In the genomic region with DNA sequence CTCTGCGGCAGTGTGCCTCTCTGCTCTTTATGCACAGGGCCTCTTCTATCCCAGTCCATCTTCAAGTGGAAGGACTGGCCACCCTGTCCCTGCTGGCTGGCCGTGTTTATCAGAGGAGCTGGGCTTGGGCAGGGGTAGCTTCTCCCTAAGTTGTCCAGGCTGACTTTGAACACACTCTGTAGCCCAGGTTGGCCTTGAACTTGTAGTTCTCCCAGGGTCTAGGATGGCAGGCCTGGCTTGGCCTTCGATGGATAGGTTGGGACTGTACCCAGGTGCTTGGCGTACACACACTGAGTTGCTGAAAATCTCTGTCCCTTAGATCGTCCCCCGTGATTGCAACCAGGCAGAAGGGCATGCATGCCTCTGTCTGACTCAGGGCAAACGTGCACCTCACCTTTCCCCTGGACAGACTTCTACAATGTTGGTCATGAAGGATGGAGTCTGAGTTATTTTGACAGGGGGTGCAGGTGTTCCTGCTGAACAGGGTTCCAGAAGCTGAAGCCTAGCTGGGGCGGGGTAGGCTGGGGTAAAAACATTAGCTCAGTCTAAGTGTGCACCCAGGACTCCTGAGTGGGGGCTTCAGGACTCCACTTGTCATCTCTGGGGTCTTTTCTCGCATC, we compare ENCODE assay signal across 10 mouse cellular contexts. TPM values are rescaled to one million over a fixed set of nuclear protein-coding genes. Genes with fewer than 3 reads are reported as not detected.
DNase-seq lines count a peak whose midpoint lies in the region; ATAC-seq and TF ChIP-seq lines count a peak whose summit lies in the region.
"Had no signal": no experiment of that assay in that cellular context is flagged by ENCODE, and none has a peak within 500 bp of the region (broad histone marks: within the 10 kb centered on the region; RNA-seq: fewer than 3 reads in every experiment).

No protein-coding gene starts in this region.

- H3K9me3 ChIP-seq in forebrain, embryonic 12.5 days, result no peaks in the 10 kb centered on the region
- H3K9me3 ChIP-seq in forebrain, embryonic 16.5 days (ENCODE audit: control insufficient read depth, low read length), result no peaks in the 10 kb centered on the region
- no peaks in the 10 kb centered on the region for H3K9me3 ChIP-seq in embryonic facial prominence, embryonic 12.5 days
- H3K9me3 ChIP-seq in limb, embryonic 15.5 days, result no peaks in the 10 kb centered on the region

- peaks cover 53% of the 10 kb centered on the region for H3K4me1 ChIP-seq in forebrain, embryonic 12.5 days
- peaks cover 52% of the 10 kb centered on the region for H3K4me1 ChIP-seq in forebrain, embryonic 16.5 days (replicated peaks; ENCODE audit: control insufficient read depth, insufficient read depth, low read length)
- peaks cover 53% of the 10 kb centered on the region for H3K4me1 ChIP-seq in lung, adult 2 months (ENCODE audit: control insufficient read depth, insufficient read depth, low read length)
- H3K4me1 ChIP-seq in embryonic facial prominence, embryonic 12.5 days, result peaks cover 38% of the 10 kb centered on the region
- H3K4me1 ChIP-seq in limb, embryonic 15.5 days, result peaks cover 66% of the 10 kb centered on the region

- no peak for TF ChIP-seq POLR2A in lung, adult 2 months (IDR thresholded peaks at IDR 0.05; ENCODE audit: borderline replicate concordance, extremely low read depth, low read depth, low read length)

- no peak overlapping the region for H3K9ac ChIP-seq in forebrain, embryonic 12.5 days
- no peak overlapping the region for H3K9ac ChIP-seq in forebrain, embryonic 16.5 days (replicated peaks; ENCODE audit: low read depth, low read length)
- no peak overlapping the region for H3K9ac ChIP-seq in embryonic facial prominence, embryonic 12.5 days
- no peak overlapping the region for H3K9ac ChIP-seq in limb, embryonic 15.5 days

- peak; percentile 36 for DNase-seq in lung, adult 2 months
- no peak for DNase-seq in lung, postnatal 10 days
- no peak for DNase-seq in cerebellum, adult 18-20 months
- DNase-seq in spleen, adult 12 weeks (ENCODE audit: low spot score), result no peak
- DNase-seq: cerebellum, postnatal 36 days; thymus, postnatal 4 days had no signal

- peaks cover 14% of the 10 kb centered on the region; the same call in 1 of the 2 replicates for H3K27me3 ChIP-seq in forebrain, embryonic 12.5 days
- H3K27me3 ChIP-seq in forebrain, embryonic 16.5 days (replicated peaks; ENCODE audit: control insufficient read depth, insufficient read depth, low read length), result no peaks in the 10 kb centered on the region
- peaks cover 3% of the 10 kb centered on the region; the same call in 1 of the 2 replicates for H3K27me3 ChIP-seq in embryonic facial prominence, embryonic 12.5 days
- H3K27me3 ChIP-seq in limb, embryonic 15.5 days, result no peaks in the 10 kb centered on the region

- ATAC-seq in forebrain, embryonic 12.5 days (ENCODE audit: low FRiP score), result no peak
- no peak for ATAC-seq in forebrain, embryonic 16.5 days
- ATAC-seq in embryonic facial prominence, embryonic 12.5 days (ENCODE audit: insufficient number of reproducible peaks, insufficient read depth, low FRiP score, low TSS enrichment), result no peak
- no peak for ATAC-seq in limb, embryonic 15.5 days (ENCODE audit: insufficient number of reproducible peaks, low FRiP score, low TSS enrichment, low read depth)

- peak overlapping the region; percentile 59; the same call in 1 of the 2 replicates for H3K4me2 ChIP-seq in forebrain, embryonic 12.5 days
- no peak overlapping the region for H3K4me2 ChIP-seq in forebrain, embryonic 16.5 days (ENCODE audit: low read length)
- H3K4me2 ChIP-seq in embryonic facial prominence, embryonic 12.5 days (replicated peaks), result 0 out of 2 replicates have a peak overlapping the region, but pooled peaks have one; percentile 14
- H3K4me2 ChIP-seq in limb, embryonic 15.5 days, result peak overlapping the region; percentile 34; the same call in 1 of the 2 replicates

- no peak for TF ChIP-seq CTCF in lung, adult 2 months (IDR thresholded peaks at IDR 0.05; ENCODE audit: insufficient read depth, low read length)

- H3K27ac ChIP-seq in forebrain, embryonic 12.5 days, result peak overlapping the region; percentile 95; the same call in 1 of the 2 replicates
- no peak overlapping the region for H3K27ac ChIP-seq in forebrain, embryonic 16.5 days (ENCODE audit: low read length)
- H3K27ac ChIP-seq in embryonic facial prominence, embryonic 12.5 days, result no peak overlapping the region
- H3K27ac ChIP-seq in limb, embryonic 15.5 days, result peak overlapping the region; percentile 75; the same call in 1 of the 2 replicates

- H3K4me3 ChIP-seq in forebrain, embryonic 12.5 days (replicated peaks), result no peak overlapping the region
- H3K4me3 ChIP-seq in forebrain, embryonic 16.5 days (replicated peaks; ENCODE audit: low read length), result no peak overlapping the region
- H3K4me3 ChIP-seq in lung, adult 2 months (replicated peaks; ENCODE audit: extremely low read depth, low read depth, low read length), result no peak overlapping the region
- H3K4me3 ChIP-seq in embryonic facial prominence, embryonic 12.5 days, result no peak overlapping the region
- H3K4me3 ChIP-seq in limb, embryonic 15.5 days, result 0 out of 2 replicates have a peak overlapping the region, but pooled peaks have one; percentile 15

- peaks cover 9% of the 10 kb centered on the region for H3K36me3 ChIP-seq in forebrain, embryonic 12.5 days (replicated peaks)
- H3K36me3 ChIP-seq in forebrain, embryonic 16.5 days (ENCODE audit: control insufficient read depth, insufficient read depth), result peaks cover 3% of the 10 kb centered on the region; the same call in 1 of the 2 replicates
- peaks cover 15% of the 10 kb centered on the region; the same call in 1 of the 2 replicates for H3K36me3 ChIP-seq in embryonic facial prominence, embryonic 12.5 days
- peaks cover 17% of the 10 kb centered on the region for H3K36me3 ChIP-seq in limb, embryonic 15.5 days

- 79% methylated on average over 9 of the region's 9 CpGs for WGBS in forebrain, embryonic 12.5 days
- 74% methylated on average over 9 of the region's 9 CpGs for WGBS in forebrain, embryonic 16.5 days
- 61% methylated on average over 9 of the region's 9 CpGs for WGBS in lung, adult 2 months
- 73% methylated on average over 9 of the region's 9 CpGs for WGBS in embryonic facial prominence, embryonic 12.5 days
- 71% methylated on average over 9 of the region's 9 CpGs for WGBS in limb, embryonic 15.5 days

RNA-seq across cellular contexts. Expression of a gene that starts 4.8 kb away (rescaled TPM):
- 11.4 and 12.0 TPM in 2 replicates for polyA plus RNA-seq in forebrain, embryonic 12.5 days (2016; fragmentation: Nextera tagmentation; extraction: Ambion mirVana)
- 22.6 and 23.1 TPM in 2 replicates for polyA plus RNA-seq in forebrain, embryonic 16.5 days (2015; fragmentation: Nextera tagmentation; extraction: Ambion mirVana)
- polyA plus RNA-seq in lung, adult 2 months (2012; rRNA removed), result 49.1 and 55.6 TPM in 2 replicates
- 7.2 and 8.6 TPM in 2 replicates for polyA plus RNA-seq in embryonic facial prominence, embryonic 12.5 days (2016; fragmentation: Nextera tagmentation; extraction: Ambion mirVana)
- polyA plus RNA-seq in limb, embryonic 15.5 days (2015; fragmentation: Nextera tagmentation; extraction: Ambion mirVana), result 11.9 and 12.5 TPM in 2 replicates

RNA-seq across cellular contexts. Expression of a gene that starts 20.6 kb away (rescaled TPM):
- 37.7 and 40.8 TPM in 2 replicates for polyA plus RNA-seq in forebrain, embryonic 12.5 days (2016; fragmentation: Nextera tagmentation; extraction: Ambion mirVana)
- 26.7 and 32.3 TPM in 2 replicates for polyA plus RNA-seq in forebrain, embryonic 16.5 days (2015; fragmentation: Nextera tagmentation; extraction: Ambion mirVana)
- polyA plus RNA-seq in lung, adult 2 months (2012; rRNA removed), result 51.0 and 56.4 TPM in 2 replicates
- 33.6 and 34.5 TPM in 2 replicates for polyA plus RNA-seq in embryonic facial prominence, embryonic 12.5 days (2016; fragmentation: Nextera tagmentation; extraction: Ambion mirVana)
- 21.2 and 21.5 TPM in 2 replicates for polyA plus RNA-seq in limb, embryonic 15.5 days (2015; fragmentation: Nextera tagmentation; extraction: Ambion mirVana)

RNA-seq across cellular contexts. Expression of a gene that starts 23.6 kb away (rescaled TPM):
- 0.54 and 0.85 TPM in 2 replicates for polyA plus RNA-seq in forebrain, embryonic 12.5 days (2016; fragmentation: Nextera tagmentation; extraction: Ambion mirVana)
- 0.11 and 0.29 TPM in 2 replicates for polyA plus RNA-seq in forebrain, embryonic 16.5 days (2015; fragmentation: Nextera tagmentation; extraction: Ambion mirVana)
- polyA plus RNA-seq in lung, adult 2 months (2012; rRNA removed), result 53.9 and 61.2 TPM in 2 replicates
- polyA plus RNA-seq in embryonic facial prominence, embryonic 12.5 days (2016; fragmentation: Nextera tagmentation; extraction: Ambion mirVana), result 1.8 and 2.1 TPM in 2 replicates
- polyA plus RNA-seq in limb, embryonic 15.5 days (2015; fragmentation: Nextera tagmentation; extraction: Ambion mirVana), result 11.1 and 12.0 TPM in 2 replicates

RNA-seq across cellular contexts. Expression of a gene that starts 30.1 kb away (rescaled TPM):
- polyA plus RNA-seq in forebrain, embryonic 12.5 days (2016; fragmentation: Nextera tagmentation; extraction: Ambion mirVana), result 0.76 TPM in 1 of 2 replicates, not detected in the other
- polyA plus RNA-seq in forebrain, embryonic 16.5 days (2015; fragmentation: Nextera tagmentation; extraction: Ambion mirVana), result not detected in 2 replicates
- polyA plus RNA-seq in lung, adult 2 months (2012; rRNA removed), result not detected in 2 replicates
- polyA plus RNA-seq in embryonic facial prominence, embryonic 12.5 days (2016; fragmentation: Nextera tagmentation; extraction: Ambion mirVana), result not detected in 2 replicates
- not detected in 2 replicates for polyA plus RNA-seq in limb, embryonic 15.5 days (2015; fragmentation: Nextera tagmentation; extraction: Ambion mirVana)

RNA-seq across cellular contexts. Expression of a gene that starts 30.6 kb away (rescaled TPM):
- polyA plus RNA-seq in forebrain, embryonic 12.5 days (2016; fragmentation: Nextera tagmentation; extraction: Ambion mirVana), result 72.5 and 75.8 TPM in 2 replicates
- 75.0 and 90.0 TPM in 2 replicates for polyA plus RNA-seq in forebrain, embryonic 16.5 days (2015; fragmentation: Nextera tagmentation; extraction: Ambion mirVana)
- 23.6 and 24.4 TPM in 2 replicates for polyA plus RNA-seq in lung, adult 2 months (2012; rRNA removed)
- polyA plus RNA-seq in embryonic facial prominence, embryonic 12.5 days (2016; fragmentation: Nextera tagmentation; extraction: Ambion mirVana), result 64.6 and 72.7 TPM in 2 replicates
- polyA plus RNA-seq in limb, embryonic 15.5 days (2015; fragmentation: Nextera tagmentation; extraction: Ambion mirVana), result 61.2 and 68.5 TPM in 2 replicates

Comparison
In these comparisons a context has a peak if more than half of its experiments do, and no peak if none do; other contexts are left out.
1. H3K27ac ChIP-seq: peak in forebrain, embryonic 12.5 days (single experiment) and limb, embryonic 15.5 days (single experiment); none in forebrain, embryonic 16.5 days (single experiment) and embryonic facial prominence, embryonic 12.5 days (single experiment).